Mouse (Mus musculus) adrenal gland, postnatal 4 days (tissue): Measurements from ENCODE around the gene Cysrt1. TPM values are rescaled to one million over a fixed set of nuclear protein-coding genes. Genes with fewer than 3 reads are reported as not detected.

Source experiments
- DNase-seq, 2 experiments: peaks; one replicate each; pipeline ENCODE4 v3.0.0; 2021 to 2022; ENCODE audit warnings: low spot score in 2 of 2, mixed read lengths in 2 of 2
- total RNA-seq, 2 experiments: library from RNA; stranded (reverse); gene quantifications; 2 replicates each; pipeline ENCODE4 v1.2.3; 2021

Gene Cysrt1
- total RNA-seq, 2 experiments from 2014 or later: not detected

GRCm38 (mm10) chr2:25213266-25213865 lies 28.9 kb downstream of the Cysrt1 start:
- no peak for DNase-seq

- DNase-seq: peak; percentile 76 to 84
These were observed 31.1 kb downstream of the Cysrt1 start, which contains the start of gene Nelfb for GRCm38 (mm10) chr2:25211121-25211670. Nelfb (minus strand) TSS chr2:25211489.

- no peak for DNase-seq
These were observed 31.6 kb downstream of the Cysrt1 start for GRCm38 (mm10) chr2:25210686-25211085.

- no peak for DNase-seq
These were observed 34.7 kb downstream of the Cysrt1 start for GRCm38 (mm10) chr2:25207593-25207992.

- DNase-seq: no peak
These were observed 38.5 kb downstream of the Cysrt1 start for GRCm38 (mm10) chr2:25203631-25204214.

- DNase-seq: no peak
These were observed 41.6 kb downstream of the Cysrt1 start for GRCm38 (mm10) chr2:25200631-25201030.

- no peak for DNase-seq
These were observed 44.3 kb downstream of the Cysrt1 start for GRCm38 (mm10) chr2:25197946-25198345.

- DNase-seq: no peak
These were observed 45.1 kb downstream of the Cysrt1 start for GRCm38 (mm10) chr2:25197191-25197590.

- DNase-seq: peak; percentile 46 to 76
These were observed 45.9 kb downstream of the Cysrt1 start, which contains the start of gene Tor4a for GRCm38 (mm10) chr2:25196172-25196954. Tor4a (minus strand) TSS chr2:25196886.

- no peak for DNase-seq
These were observed 46.8 kb downstream of the Cysrt1 start for GRCm38 (mm10) chr2:25195211-25196156.

- DNase-seq: no peak
These were observed 47.6 kb downstream of the Cysrt1 start for GRCm38 (mm10) chr2:25194486-25195171.

GRCm38 (mm10) chr2:25194006-25194405 lies 48.2 kb downstream of the Cysrt1 start:
- DNase-seq: no peak

GRCm38 (mm10) chr2:25193330-25193770 lies 48.9 kb downstream of the Cysrt1 start:
- DNase-seq: peak in 1 of 2 experiments; percentile 58

Other genes with a start within 250 kb of the Cysrt1 start
- gene Nsmf, start 188.1 kb downstream of the Cysrt1 start, total RNA-seq: 10 to 100 TPM; 78.9 to 80.1 TPM
- 1 to 10 TPM; 2.0 to 5.4 TPM for gene Entpd8, start 162.1 kb downstream of the Cysrt1 start, total RNA-seq
- under 1 TPM in 1 of 2 experiments, not detected in 1; 0.59 TPM for gene Noxa1, start 147.3 kb downstream of the Cysrt1 start, total RNA-seq
- gene Nrarp, start 61.7 kb downstream of the Cysrt1 start, total RNA-seq: 10 to 100 TPM; 10.2 to 18.4 TPM
- gene Tor4a, start 45.6 kb downstream of the Cysrt1 start, total RNA-seq: 10 to 100 TPM; 23.1 to 24.3 TPM
- 10 to 100 TPM; 64.8 to 65.8 TPM for gene Nelfb, start 31.0 kb downstream of the Cysrt1 start, total RNA-seq
- gene Stpg3, start 27.8 kb downstream of the Cysrt1 start, total RNA-seq: not detected
- gene Fam166a, start 23.7 kb downstream of the Cysrt1 start, total RNA-seq: under 1 TPM; 0.45 to 0.68 TPM
- gene Tubb4b, start 17.8 kb downstream of the Cysrt1 start, total RNA-seq: 100 to 1,000 TPM; 235 to 257 TPM
- gene Slc34a3, start 8.1 kb downstream of the Cysrt1 start, total RNA-seq: under 1 TPM in 1 of 2 experiments, not detected in 1; 0.95 TPM
- not detected for gene Rnf224, start 5.7 kb downstream of the Cysrt1 start, total RNA-seq
- 10 to 100 TPM; 14.3 to 18.7 TPM for gene Rnf208, start 197 bp downstream of the Cysrt1 start, total RNA-seq
- gene AL732309.1, start 4.4 kb upstream of the Cysrt1 start, total RNA-seq: 1 to 10 TPM; 4.4 to 5.9 TPM
- 10 to 100 TPM; 28.9 to 38.5 TPM for gene Tmem203, start 13.0 kb upstream of the Cysrt1 start, total RNA-seq
- gene Tprn, start 20.2 kb upstream of the Cysrt1 start, total RNA-seq: 10 to 100 TPM; 15.5 to 18.7 TPM
- 10 to 100 TPM; 56.0 to 56.8 TPM for gene Ssna1, start 30.0 kb upstream of the Cysrt1 start, total RNA-seq
- gene Anapc2, start 30.0 kb upstream of the Cysrt1 start, total RNA-seq: 100 to 1,000 TPM; 110 to 115 TPM
- gene Tmem210, start 45.7 kb upstream of the Cysrt1 start, total RNA-seq: not detected
- not detected for gene Lrrc26, start 47.5 kb upstream of the Cysrt1 start, total RNA-seq
- 10 to 100 TPM; 15.0 to 15.2 TPM for gene Grin1, start 76.7 kb upstream of the Cysrt1 start, total RNA-seq
- gene Man1b1, start 89.9 kb upstream of the Cysrt1 start, total RNA-seq: 10 to 100 TPM; 57.5 to 62.5 TPM
- gene Dpp7, start 113.9 kb upstream of the Cysrt1 start, total RNA-seq: 10 to 100 TPM; 32.1 to 33.9 TPM
- 10 to 100 TPM; 18.6 to 24.0 TPM for gene Uap1l1, start 123.2 kb upstream of the Cysrt1 start, total RNA-seq
- gene Sapcd2, start 129.9 kb upstream of the Cysrt1 start, total RNA-seq: 1 to 10 TPM; 9.3 to 9.4 TPM
- 10 to 100 TPM in 1 of 2 experiments, 1 to 10 TPM in 1; 10.0 to 11.8 TPM for gene Entpd2, start 153.4 kb upstream of the Cysrt1 start, total RNA-seq
- 100 to 1,000 TPM; 102 to 112 TPM for gene Npdc1, start 156.9 kb upstream of the Cysrt1 start, total RNA-seq
- under 1 TPM in 1 of 2 experiments, not detected in 1; 0.82 TPM for gene Fut7, start 180.8 kb upstream of the Cysrt1 start, total RNA-seq
- 10 to 100 TPM; 30.4 to 34.3 TPM for gene Abca2, start 186.3 kb upstream of the Cysrt1 start, total RNA-seq
- 1 to 10 TPM; 1.4 to 1.7 TPM for gene Clic3, start 214.4 kb upstream of the Cysrt1 start, total RNA-seq
- gene Paxx, start 218.6 kb upstream of the Cysrt1 start, total RNA-seq: 10 to 100 TPM; 41.0 to 48.5 TPM
- gene Ptgds, start 227.6 kb upstream of the Cysrt1 start, total RNA-seq: 1 to 10 TPM; 3.6 to 6.5 TPM